Mouse (Mus musculus): ENCODE results near the gene Grin1. TPM values are rescaled to one million over a fixed set of nuclear protein-coding genes. Genes with fewer than 3 reads are reported as not detected.

The Grin1 gene
- polyA plus RNA-seq, 1 experiment from 2014 or later: 0.08 TPM

GRCm38 (mm10) chr2:25350701-25351100, 31.7 kb upstream of the Grin1 start:
- ATAC-seq (no peak), DNase-seq (ENCODE audit: low read depth, low spot score) (no peak)
- CTCF ChIA-PET: interaction anchor here (0.9 to 1.4 kb wide), 3 partner anchors 10 to 55 kb away, joined by 3 to 4 read pairs (median 3); no protein-coding TSS in a partner anchor
- in situ Hi-C loops (cut with MboI; ENCODE audit: low pct_unique_long_range_greater_than_20kb): no loop called here
- no peaks in the 10 kb centered on the region for H3K27me3 ChIP-seq
- TF ChIP-seq CTCF (IDR thresholded peaks at IDR 0.05): no peak
- POLR2A ChIA-PET: interaction anchor here (1.2 kb wide), 1 partner anchor 18 kb away, joined by 4 read pairs; the partner anchor contains the start of gene Man1b1

GRCm38 (mm10) chr2:25349499-25349898, 30.5 kb upstream of the Grin1 start:
- in situ Hi-C loops (cut with MboI; ENCODE audit: low pct_unique_long_range_greater_than_20kb): no loop called here
- DNase-seq (ENCODE audit: low read depth, low spot score): no peak
- H3K27me3 ChIP-seq: no peaks in the 10 kb centered on the region
- TF ChIP-seq CTCF (IDR thresholded peaks at IDR 0.05): no peak
- ChIA-PET POLR2A (interaction anchor here (0.7 to 1.2 kb wide), 2 partner anchors 15 to 17 kb away, joined by 3 to 4 read pairs; partner anchors contain the start of gene Man1b1), CTCF (interaction anchor here (1.4 kb wide), 3 partner anchors 11 to 57 kb away, joined by 3 to 6 read pairs (median 4); no protein-coding TSS in a partner anchor)
- ATAC-seq: no peak

GRCm38 (mm10) chr2:25348162-25348561, 29.2 kb upstream of the Grin1 start:
- no peak for TF ChIP-seq CTCF (IDR thresholded peaks at IDR 0.05)
- in situ Hi-C loops (cut with MboI; ENCODE audit: low pct_unique_long_range_greater_than_20kb): no loop called here
- no peaks in the 10 kb centered on the region for H3K27me3 ChIP-seq
- no peak for DNase-seq (ENCODE audit: low read depth, low spot score)
- ChIA-PET POLR2A (interaction anchor here (0.6 kb wide), 1 partner anchor 156 kb away, joined by 3 read pairs; no protein-coding TSS in a partner anchor), CTCF (no interaction called here)
- ATAC-seq: no peak

- ATAC-seq: no peak
- in situ Hi-C loops (cut with MboI; ENCODE audit: low pct_unique_long_range_greater_than_20kb): no loop called here
- ChIA-PET CTCF (no interaction called here), POLR2A (no interaction called here)
- H3K27me3 ChIP-seq: no peaks in the 10 kb centered on the region
- TF ChIP-seq CTCF (IDR thresholded peaks at IDR 0.05): no peak
- no peak for DNase-seq (ENCODE audit: low read depth, low spot score)
Measured at GRCm38 (mm10) chr2:25338303-25338702, 19.3 kb upstream of the Grin1 start.

- no peaks in the 10 kb centered on the region for H3K27me3 ChIP-seq
- ChIA-PET POLR2A (no interaction called here), CTCF (no interaction called here)
- no peak for ATAC-seq
- DNase-seq (ENCODE audit: low read depth, low spot score): no peak
- in situ Hi-C loops (cut with MboI; ENCODE audit: low pct_unique_long_range_greater_than_20kb): loop anchor here (5.0 kb wide), 1 partner anchor 56 kb away; no protein-coding TSS in a partner anchor
- no peak for TF ChIP-seq CTCF (IDR thresholded peaks at IDR 0.05)
Measured at GRCm38 (mm10) chr2:25333569-25333968, 14.6 kb upstream of the Grin1 start.

GRCm38 (mm10) chr2:25332286-25333160, 13.5 kb upstream of the Grin1 start, which contains the start of gene Man1b1:
TSS of gene Man1b1 (plus strand) at chr2:25332338.
- TF ChIP-seq CTCF (IDR thresholded peaks at IDR 0.05): no peak
- H3K27me3 ChIP-seq: no peaks in the 10 kb centered on the region
- ChIA-PET CTCF (no interaction called here), POLR2A (interaction anchor here (1.2 kb wide), 1 partner anchor 17 kb away, joined by 4 read pairs; no protein-coding TSS in a partner anchor)
- ATAC-seq: peak; percentile 69
- in situ Hi-C loops (cut with MboI; ENCODE audit: low pct_unique_long_range_greater_than_20kb): loop anchor here (5.0 kb wide), 1 partner anchor 55 kb away; no protein-coding TSS in a partner anchor
- DNase-seq (ENCODE audit: low read depth, low spot score): peak; percentile 94

GRCm38 (mm10) chr2:25331470-25331869, 12.5 kb upstream of the Grin1 start:
- DNase-seq (ENCODE audit: low read depth, low spot score) (no peak), ATAC-seq (no peak)
- TF ChIP-seq CTCF (IDR thresholded peaks at IDR 0.05): no peak
- POLR2A ChIA-PET: no interaction called here
- CTCF ChIA-PET: no interaction called here
- in situ Hi-C loops (cut with MboI; ENCODE audit: low pct_unique_long_range_greater_than_20kb): loop anchor here (5.0 kb wide), 1 partner anchor 54 kb away; no protein-coding TSS in a partner anchor
- H3K27me3 ChIP-seq: no peaks in the 10 kb centered on the region

GRCm38 (mm10) chr2:25328440-25328839, 9.5 kb upstream of the Grin1 start:
- CTCF ChIA-PET: interaction anchor here (0.8 to 3.5 kb wide), 5 partner anchors 20 to 65 kb away, joined by 3 to 10 read pairs (median 4); no protein-coding TSS in a partner anchor
- ATAC-seq (no peak), DNase-seq (ENCODE audit: low read depth, low spot score) (no peak)
- peaks cover 19% of the 10 kb centered on the region for H3K27me3 ChIP-seq
- POLR2A ChIA-PET: interaction anchor here (1.1 kb wide), 1 partner anchor 48 kb away, joined by 3 read pairs; no protein-coding TSS in a partner anchor
- in situ Hi-C loops (cut with MboI; ENCODE audit: low pct_unique_long_range_greater_than_20kb): no loop called here
- TF ChIP-seq CTCF (IDR thresholded peaks at IDR 0.05): peak; percentile 71

GRCm38 (mm10) chr2:25326036-25326435, 7.0 kb upstream of the Grin1 start:
- CTCF ChIA-PET: no interaction called here
- in situ Hi-C loops (cut with MboI; ENCODE audit: low pct_unique_long_range_greater_than_20kb): no loop called here
- POLR2A ChIA-PET: no interaction called here
- DNase-seq (ENCODE audit: low read depth, low spot score) (no peak), ATAC-seq (no peak)
- H3K27me3 ChIP-seq: peaks cover 28% of the 10 kb centered on the region
- TF ChIP-seq CTCF (IDR thresholded peaks at IDR 0.05): no peak

GRCm38 (mm10) chr2:25320084-25320483, 1.1 kb upstream of the Grin1 start:
- ChIA-PET POLR2A (interaction anchor here (0.7 kb wide), 1 partner anchor 116 kb away, joined by 3 read pairs; no protein-coding TSS in a partner anchor), CTCF (no interaction called here)
- no peak for DNase-seq (ENCODE audit: low read depth, low spot score)
- TF ChIP-seq CTCF (IDR thresholded peaks at IDR 0.05): no peak
- no peak for ATAC-seq
- in situ Hi-C loops (cut with MboI; ENCODE audit: low pct_unique_long_range_greater_than_20kb): no loop called here
- H3K27me3 ChIP-seq: peaks cover 56% of the 10 kb centered on the region

Data from Patski (cell line).